Mouse (Mus musculus) gastrocnemius, postnatal 25 days (tissue): ENCODE data around the gene 9530077C05Rik. TPM values are rescaled to one million over a fixed set of nuclear protein-coding genes. Genes with fewer than 3 reads are reported as not detected.
"Not testable (repeated sequence)": the region's sequence is repeated elsewhere in the genome, so short reads cannot be mapped to it uniquely, and the experiment has no call there.

Experiments
- DNase-seq: peaks from one replicate; pipeline ENCODE4 v3.0.0; 2022
- total RNA-seq, 2 experiments: library from RNA; stranded (reverse); gene quantifications; 1 replicate in 1 of 2; 2 replicates in 1 of 2; pipeline ENCODE4 v1.2.3; 2021

The 9530077C05Rik gene
- total RNA-seq, 2 experiments from 2014 or later, result 0.20 to 0.86 TPM

DNA sequence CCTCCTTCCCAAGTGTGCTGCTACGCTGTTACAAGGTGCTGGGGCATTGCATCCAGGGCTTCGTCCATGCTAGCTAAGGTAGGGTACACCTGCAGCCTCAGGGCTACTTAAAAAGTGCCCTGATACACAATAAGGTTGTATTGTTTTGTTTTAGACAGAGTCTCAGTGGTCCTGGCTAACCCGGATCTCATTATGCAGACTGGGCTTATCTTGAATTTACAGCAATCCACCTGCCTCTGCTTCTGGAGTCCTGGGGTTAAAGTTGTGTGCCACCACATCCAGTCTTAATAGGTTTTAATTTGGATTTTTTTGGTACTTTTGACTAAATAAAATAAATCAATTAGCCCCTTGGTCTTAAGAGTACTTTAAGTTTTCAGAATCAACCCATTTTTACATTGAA lies 8.6 kb downstream of the 9530077C05Rik start:
- no peak for DNase-seq

- no peak for DNase-seq
Observed at GRCm38 (mm10) chr9:22420491-22420890, 9.2 kb downstream of the 9530077C05Rik start.

- no peak for DNase-seq
Observed at GRCm38 (mm10) chr9:22422559-22422958, 11.2 kb downstream of the 9530077C05Rik start.

- no peak for DNase-seq
Observed at GRCm38 (mm10) chr9:22423507-22423906, 12.2 kb downstream of the 9530077C05Rik start.

DNA sequence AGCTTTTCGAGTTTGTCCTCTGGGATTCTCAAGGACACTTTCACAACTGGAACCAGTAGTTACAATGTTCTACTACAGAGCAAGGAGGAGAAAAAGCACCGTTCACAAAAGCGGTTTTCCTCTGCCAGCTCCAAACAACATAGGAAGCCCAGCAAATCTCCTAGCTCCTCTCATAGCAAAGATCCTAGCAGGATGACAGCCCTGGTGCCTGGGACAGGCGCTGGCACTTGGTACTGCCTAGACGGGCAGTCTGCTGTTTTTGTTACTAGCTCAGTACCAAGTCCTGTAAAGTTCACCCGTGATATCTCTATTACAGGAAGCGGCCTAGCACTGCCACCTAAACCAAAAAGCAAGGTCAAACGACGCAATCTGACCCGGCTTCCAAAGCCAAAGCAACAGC lies 12.9 kb downstream of the 9530077C05Rik start:
- DNase-seq, result no peak

- no peak for DNase-seq
Observed at GRCm38 (mm10) chr9:22424719-22425118, 13.4 kb downstream of the 9530077C05Rik start.

DNA sequence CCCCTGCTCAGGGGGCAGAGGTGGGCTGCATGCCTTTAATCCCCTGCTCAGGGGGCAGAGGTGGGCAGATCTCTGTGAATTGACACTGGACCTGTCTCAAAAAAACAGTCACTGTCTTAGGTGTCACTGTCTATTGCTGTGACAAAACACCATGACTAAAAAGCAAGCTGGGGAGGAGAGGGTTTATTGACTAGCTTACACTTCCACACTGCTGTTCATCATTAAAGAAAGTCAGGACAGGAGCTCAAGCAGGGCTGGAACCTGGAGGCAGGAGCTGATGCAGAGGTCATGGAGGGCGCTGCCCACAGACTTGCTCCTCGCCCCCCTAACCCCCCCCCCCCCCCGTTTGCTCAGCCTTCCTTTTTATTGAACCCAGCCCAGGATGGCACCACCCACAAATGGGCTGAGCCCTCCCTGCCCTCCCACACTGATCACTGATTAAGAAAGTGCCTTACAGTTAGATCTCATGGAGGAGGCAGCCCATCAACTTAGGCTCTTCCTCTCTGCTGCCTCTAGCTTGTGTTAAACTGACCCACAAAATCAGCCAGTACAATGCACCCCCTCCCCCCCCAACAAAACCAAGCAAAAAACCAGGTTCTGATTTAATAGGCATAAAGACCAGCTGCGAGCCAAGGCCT lies 16.8 kb downstream of the 9530077C05Rik start:
- no peak for DNase-seq

GRCm38 (mm10) chr9:22428666-22429410 lies 17.5 kb downstream of the 9530077C05Rik start:
- DNase-seq, result no peak

DNA sequence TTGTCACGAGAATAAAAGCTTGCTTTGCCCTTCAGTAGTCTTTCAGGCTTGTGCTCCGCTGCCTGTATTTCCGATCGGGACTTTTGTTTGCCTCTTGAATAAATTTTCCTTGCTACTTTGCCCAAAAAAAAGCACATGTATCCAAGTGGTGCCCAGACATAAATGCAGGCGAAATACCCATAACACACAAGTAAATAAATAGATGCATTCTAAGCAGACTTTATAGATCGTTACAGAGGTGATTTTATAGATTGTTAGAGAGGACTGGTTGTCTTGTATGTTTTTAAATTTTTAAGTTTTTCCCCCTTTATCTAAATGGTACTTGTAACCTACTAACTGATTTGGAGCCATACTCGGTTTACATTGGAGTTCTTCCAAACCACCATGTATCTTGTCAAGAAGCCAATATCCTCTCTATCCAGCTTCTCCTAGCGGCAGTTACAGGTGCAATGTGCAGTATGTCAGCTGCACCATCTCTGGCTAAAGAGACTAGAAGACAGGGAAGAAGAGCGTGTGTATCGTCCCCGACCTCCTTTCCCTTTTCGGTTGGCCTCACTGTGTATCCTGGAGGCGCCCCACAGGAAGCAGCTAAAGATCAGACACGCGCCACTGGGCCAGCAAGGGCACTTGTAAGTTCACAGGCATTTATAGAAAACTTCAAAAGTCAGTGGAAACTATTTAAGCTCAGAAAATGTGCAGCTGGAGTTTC lies 18.4 kb downstream of the 9530077C05Rik start:
- no peak for DNase-seq

DNA sequence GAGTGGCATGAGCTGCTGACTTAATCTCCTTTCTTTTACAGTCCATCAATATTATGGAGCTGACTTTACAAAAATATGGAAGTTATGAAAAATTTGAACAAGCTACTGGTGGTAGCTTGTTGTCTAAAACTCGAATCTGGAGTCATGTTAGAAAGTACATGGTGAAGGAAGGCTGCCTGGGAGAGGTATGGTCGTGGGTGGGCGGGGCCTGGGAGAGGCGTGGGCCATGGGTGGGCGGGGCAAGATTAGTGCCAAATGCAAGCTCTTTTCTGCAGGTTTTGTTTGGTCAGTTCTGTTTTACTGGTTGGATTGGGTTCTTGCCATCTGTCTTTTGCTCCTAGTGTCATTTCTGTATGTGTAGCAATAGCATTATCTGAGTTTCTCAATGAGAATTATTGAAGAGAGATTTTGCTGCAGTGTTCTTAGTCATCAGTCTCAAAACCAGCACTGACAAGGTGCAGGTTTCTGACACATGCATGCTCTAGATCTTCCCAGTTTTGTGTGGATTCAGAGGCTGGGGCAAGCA lies 19.1 kb downstream of the 9530077C05Rik start:
- no peak for DNase-seq

DNA sequence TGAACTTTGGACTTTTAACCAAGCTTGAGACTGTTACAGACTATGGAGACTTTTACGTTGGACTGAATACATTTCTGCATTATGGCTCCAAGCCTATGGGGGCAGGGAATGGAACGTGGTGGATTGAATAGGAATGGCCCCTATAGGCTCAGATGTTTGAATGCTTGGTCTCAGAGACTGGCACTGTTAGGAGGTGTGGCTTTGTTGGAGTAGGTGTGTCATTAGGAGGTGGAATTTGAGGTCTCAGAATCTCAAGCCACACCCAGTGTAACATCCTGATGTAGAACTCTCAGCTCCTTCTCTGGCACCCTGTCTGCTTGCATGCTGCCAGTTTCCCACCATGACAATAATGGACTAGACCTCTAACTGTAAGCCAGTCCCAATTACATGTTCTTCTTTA lies 21.9 kb downstream of the 9530077C05Rik start:
- DNase-seq, result no peak

DNA sequence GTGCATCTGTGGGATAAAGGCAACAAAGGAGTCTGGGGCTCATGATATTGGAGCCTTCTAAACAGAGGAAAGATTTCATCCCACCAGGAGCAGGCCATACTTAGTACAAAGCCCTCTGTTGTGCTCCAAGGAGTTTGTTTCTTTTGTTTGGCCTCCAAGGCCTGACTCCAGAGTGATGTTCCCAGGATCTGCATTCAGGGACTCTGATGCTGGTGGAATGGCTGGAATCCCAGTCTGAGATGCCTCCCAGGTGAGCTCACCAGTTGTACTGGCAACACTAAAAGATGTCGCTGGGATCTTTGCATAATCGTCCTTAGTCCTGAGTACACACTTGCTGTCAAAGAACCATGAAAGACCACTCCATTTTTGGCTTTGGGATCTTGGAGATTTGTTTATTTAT lies 22.8 kb downstream of the 9530077C05Rik start:
- no peak for DNase-seq

DNA sequence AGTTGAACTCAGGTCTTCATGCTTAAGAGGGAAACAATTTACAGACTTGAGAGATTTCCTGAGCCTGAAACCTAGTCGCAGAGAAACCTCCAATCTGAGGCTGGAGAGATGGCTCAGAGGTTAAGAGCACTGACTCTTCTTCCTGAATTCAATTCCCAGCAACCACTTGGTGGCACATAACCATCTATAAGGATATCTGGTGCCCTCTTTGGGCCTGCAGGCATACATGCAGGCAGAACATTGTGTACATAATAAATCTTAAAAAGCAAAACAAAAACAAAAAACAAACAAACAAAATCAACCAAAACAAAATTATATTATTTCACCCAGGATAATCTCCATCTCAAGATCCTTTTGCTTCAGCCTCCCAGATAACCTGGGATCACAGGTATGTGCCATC lies 27.5 kb downstream of the 9530077C05Rik start:
- DNase-seq, result no peak

- DNase-seq, result no peak
Observed at GRCm38 (mm10) chr9:22443157-22443556, 31.8 kb downstream of the 9530077C05Rik start.

GRCm38 (mm10) chr9:22445123-22445522 lies 33.8 kb downstream of the 9530077C05Rik start:
- no peak for DNase-seq

- no peak for DNase-seq
Observed at GRCm38 (mm10) chr9:22447213-22447612, 35.9 kb downstream of the 9530077C05Rik start.

- no peak for DNase-seq
Observed at GRCm38 (mm10) chr9:22448420-22448819, 37.1 kb downstream of the 9530077C05Rik start.

DNA sequence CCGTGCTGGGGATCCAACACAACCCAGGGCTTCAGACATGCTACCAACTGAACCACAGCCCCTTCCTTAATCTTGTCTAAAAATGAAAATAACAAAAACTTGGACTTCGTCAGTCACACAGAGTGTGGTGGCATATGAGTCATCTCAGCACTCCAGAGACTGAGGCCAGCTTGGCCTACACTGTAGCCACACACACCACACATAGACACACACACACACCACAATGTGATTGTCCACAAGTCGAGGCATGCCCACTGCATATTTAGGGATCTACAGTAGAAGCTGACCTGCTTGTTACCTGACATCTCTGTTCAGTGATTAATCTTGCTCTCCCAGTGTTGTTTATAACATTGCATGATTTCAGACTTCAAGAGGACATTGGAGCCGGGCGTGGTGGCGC lies 37.9 kb downstream of the 9530077C05Rik start:
- DNase-seq, result no peak

GRCm38 (mm10) chr9:22452697-22453096 lies 41.4 kb downstream of the 9530077C05Rik start:
- DNase-seq, result no peak

GRCm38 (mm10) chr9:22453501-22453924 lies 42.2 kb downstream of the 9530077C05Rik start:
- DNase-seq, result no peak

GRCm38 (mm10) chr9:22453990-22454389 lies 42.7 kb downstream of the 9530077C05Rik start, which contains the start of gene Gm17545:
Gm17545 (plus strand) TSS chr9:22454290.
- not testable (repeated sequence) for DNase-seq

DNA sequence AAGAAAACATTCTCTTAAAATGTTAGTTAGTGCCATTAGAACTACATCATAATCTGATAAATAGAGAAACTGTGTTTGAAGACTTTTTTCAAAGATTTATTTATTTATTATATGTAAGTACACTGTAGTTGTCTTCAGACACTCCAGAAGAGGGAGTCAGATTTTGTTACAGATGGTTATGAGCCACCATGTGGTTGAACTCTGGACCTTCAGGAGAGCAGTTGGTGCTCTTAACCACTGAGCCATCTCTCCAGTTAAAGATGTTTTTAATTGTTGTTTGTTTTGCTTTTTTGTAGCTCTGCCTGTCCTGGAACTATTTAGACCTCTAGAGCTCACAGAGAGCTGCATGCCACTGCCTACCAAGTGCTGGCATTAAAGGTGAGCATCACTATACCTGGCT lies 43.7 kb downstream of the 9530077C05Rik start:
- DNase-seq, result no peak
